Comparison of ENCODE assay signal across 23 mouse cellular contexts in the genomic region with DNA sequence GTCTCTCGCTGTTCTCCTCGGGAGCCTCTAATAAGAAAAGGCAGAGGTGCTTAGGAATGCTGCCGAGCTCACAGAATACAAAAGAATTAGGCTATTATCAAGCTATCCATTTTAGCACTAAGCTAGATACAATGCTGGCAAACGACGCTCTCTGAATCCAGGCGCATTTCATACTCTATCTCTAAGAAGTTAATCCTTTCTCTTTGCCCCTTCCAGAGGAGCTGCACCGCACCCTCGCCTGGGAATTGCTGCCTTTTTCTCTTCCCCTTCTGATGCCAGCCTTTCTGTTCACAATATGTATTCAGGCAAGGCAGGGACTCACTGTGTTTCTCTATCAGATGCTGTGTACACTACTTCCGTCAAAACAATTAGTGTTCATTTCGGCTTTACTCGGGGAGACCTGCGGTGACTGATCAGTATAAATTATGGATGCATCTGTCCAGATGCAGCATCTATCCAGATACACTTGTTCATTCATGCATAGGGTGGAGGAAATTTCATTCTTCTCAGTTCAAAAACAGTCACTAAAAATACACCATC. TPM values are rescaled to one million over a fixed set of nuclear protein-coding genes. Genes with fewer than 3 reads are reported as not detected.
DNase-seq lines count a peak whose midpoint lies in the region; ATAC-seq and TF ChIP-seq lines count a peak whose summit lies in the region.
"Had no signal": no experiment of that assay in that cellular context is flagged by ENCODE, and none has a peak within 500 bp of the region (broad histone marks: within the 10 kb centered on the region; RNA-seq: fewer than 3 reads in every experiment).

No protein-coding gene starts in this region.

- ATAC-seq in forebrain, embryonic 14.5 days, result no peak
- ATAC-seq in hindbrain, embryonic 14.5 days (ENCODE audit: low FRiP score), result no peak
- no peak for ATAC-seq in midbrain, embryonic 12.5 days (ENCODE audit: low FRiP score, low read depth)
- no peak for ATAC-seq in intestine, postnatal 0 days
- ATAC-seq: CD4-positive, CD25-positive, alpha-beta regulatory T cell, adult 4 months had no signal

- no peak overlapping the region for H3K4me3 ChIP-seq in forebrain, embryonic 14.5 days (ENCODE audit: low read depth, low read length)
- no peak overlapping the region for H3K4me3 ChIP-seq in forebrain, embryonic 10.5 days
- no peak overlapping the region for H3K4me3 ChIP-seq in hindbrain, embryonic 14.5 days (replicated peaks; ENCODE audit: low read length)
- H3K4me3 ChIP-seq in midbrain, embryonic 12.5 days, result no peak overlapping the region
- no peak overlapping the region for H3K4me3 ChIP-seq in intestine, postnatal 0 days (ENCODE audit: low read depth, low read length)
- H3K4me3 ChIP-seq: heart, embryonic 15.5 days; limb, embryonic 13.5 days; neural tube, embryonic 12.5 days had no signal

- H3K27me3 ChIP-seq in forebrain, embryonic 14.5 days (replicated peaks; ENCODE audit: control insufficient read depth, insufficient read depth, low read length), result peaks cover 60% of the 10 kb centered on the region
- peaks cover 96% of the 10 kb centered on the region for H3K27me3 ChIP-seq in forebrain, embryonic 10.5 days (ENCODE audit: poor library complexity, severe bottlenecking)
- peaks cover 63% of the 10 kb centered on the region for H3K27me3 ChIP-seq in hindbrain, embryonic 14.5 days (ENCODE audit: control insufficient read depth, insufficient read depth, low read length)
- peaks cover 81% of the 10 kb centered on the region for H3K27me3 ChIP-seq in midbrain, embryonic 12.5 days
- peaks cover 40% of the 10 kb centered on the region for H3K27me3 ChIP-seq in intestine, postnatal 0 days (replicated peaks; ENCODE audit: control insufficient read depth, insufficient read depth, low read length)

- H3K27ac ChIP-seq in forebrain, embryonic 14.5 days (ENCODE audit: low read depth, low read length), result no peak overlapping the region
- H3K27ac ChIP-seq in forebrain, embryonic 10.5 days, result no peak overlapping the region
- H3K27ac ChIP-seq in hindbrain, embryonic 14.5 days, result no peak overlapping the region
- 0 out of 2 replicates have a peak overlapping the region, but pooled peaks have one; percentile 30 for H3K27ac ChIP-seq in midbrain, embryonic 12.5 days (replicated peaks)
- H3K27ac ChIP-seq in intestine, postnatal 0 days (ENCODE audit: low read depth, low read length), result no peak overlapping the region
- H3K27ac ChIP-seq: heart, embryonic 15.5 days; limb, embryonic 13.5 days; liver, embryonic 14.5 days; neural tube, embryonic 12.5 days had no signal

- H3K9ac ChIP-seq in forebrain, embryonic 14.5 days (ENCODE audit: low read length), result no peak overlapping the region
- H3K9ac ChIP-seq in hindbrain, embryonic 14.5 days, result no peak overlapping the region
- no peak overlapping the region for H3K9ac ChIP-seq in midbrain, embryonic 12.5 days (replicated peaks)
- no peak overlapping the region for H3K9ac ChIP-seq in intestine, postnatal 0 days (ENCODE audit: low read depth, low read length)
- H3K9ac ChIP-seq: heart, embryonic 15.5 days; limb, embryonic 13.5 days; liver, embryonic 14.5 days; lung, embryonic 14.5 days; neural tube, embryonic 12.5 days had no signal

- H3K4me2 ChIP-seq in forebrain, embryonic 14.5 days (ENCODE audit: low read length), result no peak overlapping the region
- H3K4me2 ChIP-seq in hindbrain, embryonic 14.5 days (replicated peaks), result peak overlapping the region; percentile 36
- peak overlapping the region; percentile 37 for H3K4me2 ChIP-seq in midbrain, embryonic 12.5 days (replicated peaks)
- H3K4me2 ChIP-seq in intestine, postnatal 0 days (replicated peaks; ENCODE audit: low read depth), result no peak overlapping the region
- H3K4me2 ChIP-seq: heart, embryonic 15.5 days; limb, embryonic 13.5 days; lung, embryonic 14.5 days; neural tube, embryonic 12.5 days had no signal

- H3K36me3 ChIP-seq in forebrain, embryonic 14.5 days (ENCODE audit: control insufficient read depth, insufficient read depth, low read length), result no peaks in the 10 kb centered on the region
- H3K36me3 ChIP-seq in forebrain, embryonic 10.5 days (replicated peaks), result no peaks in the 10 kb centered on the region
- no peaks in the 10 kb centered on the region for H3K36me3 ChIP-seq in hindbrain, embryonic 14.5 days (replicated peaks; ENCODE audit: control insufficient read depth, insufficient read depth)
- no peaks in the 10 kb centered on the region for H3K36me3 ChIP-seq in midbrain, embryonic 12.5 days
- no peaks in the 10 kb centered on the region for H3K36me3 ChIP-seq in intestine, postnatal 0 days (ENCODE audit: control insufficient read depth, insufficient read depth)
- H3K36me3 ChIP-seq: heart, embryonic 15.5 days; limb, embryonic 13.5 days; neural tube, embryonic 12.5 days had no signal

- WGBS in forebrain, embryonic 14.5 days, result 14% methylated on average over 12 of the region's 12 CpGs
- WGBS in forebrain, embryonic 10.5 days, result 34% methylated on average over 12 of the region's 12 CpGs
- 20% methylated on average over 12 of the region's 12 CpGs for WGBS in hindbrain, embryonic 14.5 days
- WGBS in midbrain, embryonic 12.5 days, result 11% methylated on average over 12 of the region's 12 CpGs
- 63% methylated on average over 12 of the region's 12 CpGs for WGBS in intestine, postnatal 0 days

- peaks cover 9% of the 10 kb centered on the region for H3K4me1 ChIP-seq in forebrain, embryonic 14.5 days (ENCODE audit: control insufficient read depth, insufficient read depth, low read length)
- peaks cover 48% of the 10 kb centered on the region for H3K4me1 ChIP-seq in forebrain, embryonic 10.5 days
- H3K4me1 ChIP-seq in hindbrain, embryonic 14.5 days (replicated peaks; ENCODE audit: control insufficient read depth, insufficient read depth, low read length), result peaks cover 29% of the 10 kb centered on the region
- peaks cover 38% of the 10 kb centered on the region for H3K4me1 ChIP-seq in midbrain, embryonic 12.5 days
- no peaks in the 10 kb centered on the region for H3K4me1 ChIP-seq in intestine, postnatal 0 days (replicated peaks; ENCODE audit: control insufficient read depth, insufficient read depth, low read length)

- no peak for TF ChIP-seq CTCF in intestine, postnatal 0 days (IDR thresholded peaks at IDR 0.05; ENCODE audit: low read depth)

- H3K9me3 ChIP-seq in forebrain, embryonic 14.5 days (replicated peaks; ENCODE audit: control insufficient read depth, low read length), result no peaks in the 10 kb centered on the region
- H3K9me3 ChIP-seq in forebrain, embryonic 10.5 days, result no peaks in the 10 kb centered on the region
- H3K9me3 ChIP-seq in hindbrain, embryonic 14.5 days (ENCODE audit: control insufficient read depth, low read length), result no peaks in the 10 kb centered on the region
- H3K9me3 ChIP-seq in midbrain, embryonic 12.5 days, result no peaks in the 10 kb centered on the region
- no peaks in the 10 kb centered on the region for H3K9me3 ChIP-seq in intestine, postnatal 0 days (ENCODE audit: control insufficient read depth)
- H3K9me3 ChIP-seq: heart, embryonic 15.5 days; limb, embryonic 13.5 days; neural tube, embryonic 12.5 days had no signal

- DNase-seq in forebrain, embryonic 14.5 days (ENCODE audit: low spot score), result peak; percentile 30
- no peak for DNase-seq in forebrain, embryonic 10.5 days (ENCODE audit: extremely low spot score, low spot score)
- DNase-seq in hindbrain, embryonic 14.5 days (ENCODE audit: low spot score), result no peak
- peak; percentile 69 for DNase-seq in retina, embryonic 14.5 days (ENCODE audit: low spot score)
- no peak for DNase-seq in adrenal gland, adult (ENCODE audit: inconsistent age in 2 of 2, low spot score in 1 of 2)
- DNase-seq in kidney, adult 11 months, result no peak
- DNase-seq: cerebellum, adult 11-12 months; cerebellum, postnatal 10 days; heart, postnatal 36 days; kidney, postnatal 36 days; right cerebral cortex, postnatal 4 days; thymus, postnatal 25 days had no signal

RNA-seq across cellular contexts. Expression of gene Irx6, which starts 3.4 kb away (rescaled TPM):
- polyA plus RNA-seq in forebrain, embryonic 14.5 days (2014; fragmentation: Nextera tagmentation; extraction: Ambion mirVana), result 0.38 and 0.69 TPM in 2 replicates
- 0.22 TPM in 1 of 2 replicates, not detected in the other for polyA plus RNA-seq in forebrain, embryonic 10.5 days (2016; fragmentation: Nextera tagmentation; extraction: Ambion mirVana)
- polyA plus RNA-seq in hindbrain, embryonic 14.5 days (2014; fragmentation: Nextera tagmentation; extraction: Ambion mirVana), result 0.86 and 2.3 TPM in 2 replicates
- polyA plus RNA-seq in midbrain, embryonic 12.5 days (2016; fragmentation: Nextera tagmentation; extraction: Ambion mirVana), result 3.0 and 3.1 TPM in 2 replicates
- 0.10 and 0.16 TPM in 2 replicates for polyA plus RNA-seq in intestine, postnatal 0 days (2015; fragmentation: Nextera tagmentation; extraction: Ambion mirVana)
- polyA plus RNA-seq: CD4-positive, CD25-positive, alpha-beta regulatory T cell, adult 4 months; intestine, embryonic 14.5 days; kidney, embryonic 14.5 days; lung, embryonic 14.5 days; stomach, embryonic 14.5 days had no signal

Comparison
In these comparisons a context has a peak if more than half of its experiments do, and no peak if none do; other contexts are left out.
1. DNase-seq: peak in forebrain, embryonic 14.5 days (single experiment) and retina, embryonic 14.5 days (single experiment); none in forebrain, embryonic 10.5 days (single experiment), hindbrain, embryonic 14.5 days (single experiment), adrenal gland, adult (0 of 2) and kidney, adult 11 months (single experiment).
2. H3K4me2 ChIP-seq: peak in hindbrain, embryonic 14.5 days (single experiment) and midbrain, embryonic 12.5 days (single experiment); none in forebrain, embryonic 14.5 days (single experiment) and intestine, postnatal 0 days (single experiment).